Mouse (Mus musculus) heart, embryonic 11.5 days (tissue): ENCODE measurements around the gene Scamp1. TPM values are rescaled to one million over a fixed set of nuclear protein-coding genes. Genes with fewer than 3 reads are reported as not detected.
A peak's percentile ranks its signal among the peaks of the same experiment; 100 is the strongest.
"Not testable (repeated sequence)": the region's sequence is repeated elsewhere in the genome, so short reads cannot be mapped to it uniquely, and the experiment has no call there.

Source experiments
- ATAC-seq: fragments of 200-750 bp; cut with Nextera tagmentation; replicated peaks from 2 replicates; pipeline ENCODE4 v1.8.0; 2017; ENCODE audit warnings: moderate library complexity; ENCODE audit not compliant: insufficient number of reproducible peaks, low FRiP score, low TSS enrichment
- H3K27ac ChIP-seq: fragments of 300-500 bp; sonication (generic); 2 replicates; pipeline ENCODE4 v1.5.1; 2014; ENCODE audit warnings: mild to moderate bottlenecking, low read depth, low read length
- H3K27me3 ChIP-seq: fragments of 300-500 bp; sonication (generic); 2 replicates; pipeline ENCODE4 v1.6.1; 2014; ENCODE audit warnings: mild to moderate bottlenecking, low read length, mixed read lengths; ENCODE audit not compliant: control insufficient read depth, insufficient read depth
- H3K36me3 ChIP-seq: fragments of 300-500 bp; sonication (generic); 2 replicates; pipeline ENCODE4 v1.6.1; 2014; ENCODE audit warnings: mild to moderate bottlenecking, low read length, moderate library complexity, mixed read lengths; ENCODE audit not compliant: control insufficient read depth, insufficient read depth
- H3K4me1 ChIP-seq: fragments of 300-500 bp; sonication (generic); 2 replicates; pipeline ENCODE4 v1.6.1; 2014; ENCODE audit warnings: low read length; ENCODE audit not compliant: control insufficient read depth, insufficient read depth
- H3K4me2 ChIP-seq: fragments of 300-500 bp; sonication (generic); 2 replicates; pipeline ENCODE4 v1.6.1; 2014; ENCODE audit warnings: mild to moderate bottlenecking, moderate library complexity
- H3K4me3 ChIP-seq: fragments of 300-500 bp; sonication (generic); 2 replicates; pipeline ENCODE4 v1.5.1; 2014; ENCODE audit warnings: low read depth, low read length
- H3K9ac ChIP-seq: fragments of 300-500 bp; sonication (generic); 2 replicates; pipeline ENCODE4 v1.6.1; 2014; ENCODE audit warnings: mild to moderate bottlenecking, low read depth, low read length, moderate library complexity
- H3K9me3 ChIP-seq: fragments of 300-500 bp; sonication (generic); replicated peaks from 2 replicates; pipeline ENCODE4 v1.6.1; 2016; ENCODE audit warnings: low read length; ENCODE audit not compliant: control insufficient read depth
- WGBS: fragments of 180-500 bp; shearing (Covaris S2); extraction: QIAGEN DNeasy Blood & Tissue Kit; methylation state at CpG from one replicate; pipeline ENCODE4 v1.1.7; 2014; ENCODE audit not compliant: insufficient replicate concordance; 5-methylcytosine and 5-hydroxymethylcytosine counted together
- polyA plus RNA-seq: library from polyadenylated mRNA; unstranded; fragments of >200 nt; fragmentation: Nextera tagmentation; extraction: Ambion mirVana; gene quantifications from 2 replicates; pipeline ENCODE4 v1.2.1, GENCODE M21; 2014

Gene Scamp1
- polyA plus RNA-seq = 21.2 and 22.2 TPM in 2 replicates

GRCm38 (mm10) chr13:94285281-94285871 is at the start of gene Scamp1:
Gene Scamp1 (minus strand): TSS chr13:94285857.
- no peaks in the 10 kb centered on the region for H3K36me3 ChIP-seq
- no peaks in the 10 kb centered on the region for H3K4me1 ChIP-seq
- under 1% methylated on average over 55 of the region's 62 CpGs for WGBS
- H3K27me3 ChIP-seq = no peaks in the 10 kb centered on the region
- peak within 1 kb of the TSS; percentile 4; the same call in 1 of the 2 replicates for H3K27ac ChIP-seq
- no peaks in the 10 kb centered on the region for H3K9me3 ChIP-seq
- peak within 1 kb of the TSS; percentile 68 for H3K4me3 ChIP-seq
- peak within 1 kb of the TSS; percentile 81 for H3K9ac ChIP-seq
- H3K4me2 ChIP-seq = peak within 1 kb of the TSS; percentile 63
- ATAC-seq = peak; percentile 92

DNA sequence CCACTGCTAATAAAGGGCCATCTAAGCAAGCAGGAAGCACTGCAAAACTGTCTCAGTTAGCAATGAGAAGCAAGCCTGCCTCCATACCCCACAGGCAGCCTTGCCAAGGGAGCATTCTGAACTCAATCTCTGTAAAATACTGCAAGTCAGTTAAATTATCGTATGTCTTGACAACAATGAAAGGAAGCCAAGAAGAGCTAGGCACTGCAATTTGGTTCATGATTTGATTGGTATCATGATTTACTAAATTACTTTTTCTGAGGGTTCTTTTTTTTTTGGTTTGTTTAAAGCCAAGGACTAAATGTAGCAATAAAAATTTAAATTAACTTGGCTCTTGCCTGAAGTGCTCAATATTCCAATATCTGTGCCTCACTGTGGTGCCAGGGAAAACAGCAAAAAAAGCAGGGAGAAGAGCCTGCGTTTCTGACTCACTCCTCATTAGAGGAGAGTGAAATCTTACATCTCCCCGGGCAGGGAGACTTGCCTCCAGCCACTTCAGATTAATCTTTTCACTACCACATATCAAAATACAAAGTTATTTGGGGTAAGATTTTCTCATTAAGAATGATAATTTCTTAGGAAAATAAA is 44.8 kb upstream of the Scamp1 start:
- Histone ChIP-seq H3K4me3 (no peak overlapping the region), H3K4me2 (no peak overlapping the region), H3K9ac (no peak overlapping the region), H3K36me3 (no peaks in the 10 kb centered on the region), H3K27me3 (no peaks in the 10 kb centered on the region), H3K9me3 (no peaks in the 10 kb centered on the region), H3K4me1 (no peaks in the 10 kb centered on the region), H3K27ac (no peak overlapping the region)
- 74% methylated on average over 3 of the region's 3 CpGs for WGBS
- no peak for ATAC-seq

GRCm38 (mm10) chr13:94329005-94329404 is 43.3 kb upstream of the Scamp1 start:
- H3K27me3 ChIP-seq, ATAC-seq, H3K4me3 ChIP-seq, H3K4me1 ChIP-seq, H3K27ac ChIP-seq, H3K9ac ChIP-seq, H3K4me2 ChIP-seq, H3K36me3 ChIP-seq, H3K9me3 ChIP-seq: not testable (repeated sequence)
- WGBS = 94% methylated on average over 6 of the region's 6 CpGs

DNA sequence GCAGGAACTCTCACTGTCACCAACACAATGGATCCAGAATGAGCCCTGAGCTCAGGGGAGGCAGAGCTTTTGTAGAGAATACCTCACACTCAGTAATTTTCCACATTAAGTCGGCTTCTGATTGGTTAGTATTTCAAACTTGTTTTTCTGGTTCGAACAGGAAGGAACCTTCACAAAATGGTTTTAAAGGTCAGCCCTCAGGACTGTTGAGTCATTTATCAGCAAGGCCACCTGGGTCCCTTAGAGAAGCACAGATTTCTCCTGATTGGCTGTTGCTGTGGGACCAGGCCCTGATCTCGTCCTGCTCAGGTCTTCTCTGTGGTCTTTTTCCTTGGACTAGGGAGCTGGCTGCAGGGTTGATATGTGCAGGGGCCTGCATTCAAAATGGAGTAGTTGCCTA is 42.4 kb upstream of the Scamp1 start:
- H3K4me1 ChIP-seq = no peaks in the 10 kb centered on the region
- ATAC-seq = no peak
- H3K9ac ChIP-seq = no peak overlapping the region
- WGBS = 58% methylated on average over 3 of the region's 3 CpGs
- H3K36me3 ChIP-seq = no peaks in the 10 kb centered on the region
- H3K4me3 ChIP-seq = no peak overlapping the region
- H3K27ac ChIP-seq = no peak overlapping the region
- no peaks in the 10 kb centered on the region for H3K27me3 ChIP-seq
- H3K4me2 ChIP-seq = no peak overlapping the region
- no peaks in the 10 kb centered on the region for H3K9me3 ChIP-seq

DNA sequence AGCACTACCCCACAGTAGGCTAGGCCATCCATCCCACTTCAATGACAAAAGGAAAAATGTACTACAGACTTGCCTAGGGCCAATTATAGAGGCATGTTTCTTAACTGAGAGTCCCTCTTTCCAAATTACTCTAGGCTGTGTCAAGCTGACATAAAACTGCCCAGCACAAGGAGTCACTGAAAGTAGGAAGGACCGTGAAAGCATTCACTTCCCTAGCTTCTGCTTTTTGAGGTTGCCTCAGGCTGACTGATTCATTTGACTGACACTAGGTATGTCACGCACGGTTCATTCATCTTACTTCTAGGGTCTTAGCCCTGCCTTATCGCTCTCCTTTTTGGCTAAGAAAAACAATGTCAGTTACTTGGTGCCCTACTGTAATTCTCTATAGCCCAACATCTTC is 36.8 kb upstream of the Scamp1 start:
- no peak overlapping the region for H3K4me3 ChIP-seq
- H3K27me3 ChIP-seq = no peaks in the 10 kb centered on the region
- H3K27ac ChIP-seq = no peak overlapping the region
- H3K9ac ChIP-seq = no peak overlapping the region
- H3K36me3 ChIP-seq = no peaks in the 10 kb centered on the region
- no peaks in the 10 kb centered on the region for H3K9me3 ChIP-seq
- no peak for ATAC-seq
- WGBS = 86% methylated on average over 4 of the region's 4 CpGs
- no peaks in the 10 kb centered on the region for H3K4me1 ChIP-seq
- H3K4me2 ChIP-seq = no peak overlapping the region

GRCm38 (mm10) chr13:94321094-94321792 is 35.6 kb upstream of the Scamp1 start:
- Histone ChIP-seq H3K4me3 (no peak overlapping the region), H3K36me3 (no peaks in the 10 kb centered on the region), H3K27me3 (no peaks in the 10 kb centered on the region), H3K9me3 (no peaks in the 10 kb centered on the region), H3K9ac (no peak overlapping the region), H3K4me2 (no peak overlapping the region), H3K4me1 (no peaks in the 10 kb centered on the region), H3K27ac (no peak overlapping the region)
- ATAC-seq = no peak
- 59% methylated on average over 1 of the region's 1 CpGs for WGBS

DNA sequence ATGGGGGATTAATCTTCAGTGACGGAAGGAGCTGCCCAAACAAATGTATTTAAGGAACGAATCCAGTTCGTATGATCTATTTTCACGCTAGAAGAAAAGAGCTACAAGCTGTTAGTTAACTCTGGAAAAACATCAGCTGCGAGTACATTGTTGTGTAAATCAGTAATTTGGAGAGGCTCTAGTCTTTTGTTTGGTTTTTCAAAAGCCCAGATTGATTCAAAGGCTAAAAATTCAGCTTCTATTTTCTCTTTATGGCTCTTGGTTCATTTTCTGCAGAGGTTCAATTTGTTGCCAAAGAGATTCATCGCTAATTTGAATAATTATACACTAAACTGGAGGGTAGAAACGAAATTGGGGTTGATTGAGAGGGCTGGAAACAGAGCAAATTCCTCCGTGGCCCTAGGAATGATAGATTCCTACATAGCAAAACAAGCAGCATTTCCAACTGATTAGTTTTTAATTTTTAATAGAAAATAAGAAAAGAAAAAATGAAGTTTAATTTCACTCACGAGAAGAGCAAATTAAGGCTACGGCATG is 31.4 kb upstream of the Scamp1 start:
- Histone ChIP-seq H3K9me3 (no peaks in the 10 kb centered on the region), H3K4me1 (no peaks in the 10 kb centered on the region), H3K36me3 (no peaks in the 10 kb centered on the region), H3K4me2 (no peak overlapping the region), H3K27me3 (no peaks in the 10 kb centered on the region), H3K9ac (no peak overlapping the region), H3K27ac (no peak overlapping the region), H3K4me3 (no peak overlapping the region)
- 80% methylated on average over 10 of the region's 10 CpGs for WGBS
- ATAC-seq = no peak

DNA sequence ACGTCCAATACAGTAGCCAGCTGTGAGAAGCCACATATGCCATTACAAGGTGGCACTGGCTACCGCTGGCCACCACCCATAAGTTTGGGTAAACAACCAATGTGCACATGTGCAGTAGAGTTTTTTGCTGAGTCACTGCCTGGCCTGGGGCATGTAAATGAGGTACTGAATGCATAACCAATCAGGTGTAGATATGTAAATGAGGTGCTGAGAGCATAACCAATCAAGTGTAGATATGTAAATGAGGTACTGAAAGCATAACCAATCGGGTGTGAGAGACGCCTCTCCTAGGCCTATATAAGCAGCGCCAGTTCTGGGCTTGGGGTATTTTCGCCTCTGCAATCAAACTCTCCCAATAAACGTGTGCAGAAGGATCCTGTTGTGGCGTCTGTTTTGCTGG is 27.2 kb upstream of the Scamp1 start:
- not testable (repeated sequence) for ATAC-seq, H3K9me3 ChIP-seq, H3K4me2 ChIP-seq, H3K4me1 ChIP-seq, H3K9ac ChIP-seq, H3K27me3 ChIP-seq, H3K4me3 ChIP-seq, H3K36me3 ChIP-seq, H3K27ac ChIP-seq
- WGBS = 88% methylated on average over 8 of the region's 8 CpGs
